Mouse (Mus musculus): ENCODE measurements around the gene Wnt16.
"Not testable (repeated sequence)": the region's sequence is repeated elsewhere in the genome, so short reads cannot be mapped to it uniquely, and the experiment has no call there.

The Wnt16 gene

DNA sequence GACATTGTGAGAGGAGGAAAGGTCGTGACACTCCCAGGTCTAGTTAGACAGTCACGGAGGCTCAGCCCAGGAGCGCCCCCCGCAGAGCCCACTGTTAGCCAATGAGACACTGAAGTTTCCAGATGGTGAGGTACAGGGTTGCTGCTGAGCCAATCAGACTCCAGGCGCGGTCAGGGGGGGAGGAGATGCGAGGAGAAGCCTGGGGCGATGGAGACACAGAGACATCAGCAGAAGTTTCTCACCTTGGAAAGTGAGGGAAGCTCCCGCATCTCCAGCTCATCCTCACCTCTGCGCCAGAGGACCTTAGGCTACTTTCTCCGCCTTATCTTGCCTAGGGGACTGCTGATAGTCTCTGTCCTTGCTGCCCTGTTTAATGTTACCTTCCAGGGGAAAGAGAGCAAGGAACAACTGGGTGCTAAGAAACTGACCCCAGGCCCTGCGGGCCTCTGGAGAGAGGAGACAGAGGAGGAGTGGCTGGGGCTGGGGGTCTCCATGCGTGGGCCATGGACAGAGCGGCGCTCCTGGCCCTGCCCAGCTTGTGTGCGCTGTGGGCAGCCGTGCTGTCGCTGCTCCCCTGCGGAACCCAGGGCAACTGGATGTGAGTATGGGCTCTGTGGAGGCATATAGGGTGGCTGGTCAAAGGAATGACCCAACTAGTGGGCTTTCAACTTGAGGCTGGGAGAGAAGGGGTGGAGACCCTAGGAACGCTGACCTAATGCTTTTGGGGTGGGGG lies at the start of gene Wnt16:
Gene Wnt16 (plus strand): TSS at position 224 of the 733 bp plus-strand sequence.
- DNase-seq (ENCODE audit: low spot score in 2 of 2), result peak; percentile 15 to 16

DNA sequence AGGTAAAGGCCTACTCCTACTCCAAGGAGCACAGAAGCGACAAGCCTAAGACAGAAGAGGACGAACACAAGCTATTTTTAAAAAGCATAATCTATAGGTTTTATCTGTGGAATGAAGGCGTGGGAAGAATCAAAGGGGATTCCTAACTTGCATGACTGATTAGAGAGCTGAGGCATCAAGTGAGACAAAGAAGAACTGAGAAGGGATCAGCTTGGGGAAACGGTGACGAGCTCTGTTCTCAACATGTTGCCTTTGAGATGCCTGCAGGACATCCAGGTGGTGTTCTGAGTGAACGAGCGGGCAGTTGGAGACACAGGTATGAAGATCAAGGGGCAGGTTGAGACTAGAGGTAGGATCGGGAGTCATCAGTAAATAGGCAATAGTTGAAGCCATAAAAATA lies 44.7 kb upstream of the Wnt16 start:
- DNase-seq (ENCODE audit: low spot score in 2 of 2), result no peak

DNA sequence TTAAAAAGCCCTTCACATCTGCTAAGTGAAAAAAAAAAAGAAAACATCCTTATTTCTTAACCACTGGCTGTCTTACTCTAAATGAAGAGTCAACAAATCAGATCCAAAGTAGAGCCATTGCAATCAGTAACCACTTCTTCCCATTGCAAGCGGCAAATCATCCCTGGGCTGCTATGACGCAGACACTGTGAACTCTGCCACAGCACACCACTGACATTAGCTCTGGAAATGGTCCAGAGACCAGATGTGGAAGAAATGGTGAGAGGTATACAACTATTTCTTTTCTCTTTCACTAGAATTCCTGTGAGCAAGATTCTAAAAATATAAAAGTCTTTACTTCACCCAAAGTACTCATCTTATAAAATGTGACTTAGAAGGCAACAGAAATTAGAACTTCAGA lies 41.3 kb upstream of the Wnt16 start:
- DNase-seq (ENCODE audit: low spot score in 2 of 2), result no peak

DNA sequence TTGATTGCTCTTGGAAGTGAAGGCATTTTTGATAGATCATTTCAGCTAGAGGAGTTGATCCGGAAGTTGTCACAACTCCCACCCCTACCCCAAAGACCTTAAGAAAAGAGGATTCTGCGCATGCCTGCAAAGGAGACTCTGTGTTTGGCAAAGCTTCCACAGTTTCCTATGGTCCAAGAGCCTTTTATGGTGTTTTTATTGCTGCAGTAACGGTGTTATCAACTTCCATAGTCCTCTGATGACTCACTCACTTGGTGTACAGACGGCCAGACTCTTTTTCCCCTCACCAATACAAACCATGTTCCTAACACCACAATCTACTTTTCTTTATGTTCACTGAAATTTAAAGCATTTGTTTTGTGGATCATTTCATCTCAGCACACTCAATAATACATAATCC lies 29.2 kb upstream of the Wnt16 start:
- DNase-seq (ENCODE audit: low spot score in 2 of 2), result no peak

DNA sequence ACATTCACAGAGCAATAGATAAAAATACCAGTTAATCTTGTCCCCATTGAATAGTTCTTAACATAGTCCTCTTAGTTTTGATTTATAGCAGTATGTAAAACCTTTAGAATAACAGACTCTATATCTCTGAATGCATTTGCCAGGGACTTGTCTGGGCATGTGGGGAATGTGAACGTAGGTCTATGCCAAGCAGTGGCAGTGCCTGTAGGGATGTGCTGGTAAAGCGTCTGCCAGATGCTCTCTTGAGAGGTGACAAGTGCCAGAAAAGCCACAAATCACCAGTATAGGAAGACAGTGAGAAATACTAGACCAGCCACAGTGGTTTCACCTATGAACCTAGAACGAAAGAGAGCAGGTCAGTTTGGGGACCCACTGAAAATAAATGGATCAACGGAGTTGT lies 25.5 kb upstream of the Wnt16 start:
- no peak for DNase-seq (ENCODE audit: low spot score in 2 of 2)

DNA sequence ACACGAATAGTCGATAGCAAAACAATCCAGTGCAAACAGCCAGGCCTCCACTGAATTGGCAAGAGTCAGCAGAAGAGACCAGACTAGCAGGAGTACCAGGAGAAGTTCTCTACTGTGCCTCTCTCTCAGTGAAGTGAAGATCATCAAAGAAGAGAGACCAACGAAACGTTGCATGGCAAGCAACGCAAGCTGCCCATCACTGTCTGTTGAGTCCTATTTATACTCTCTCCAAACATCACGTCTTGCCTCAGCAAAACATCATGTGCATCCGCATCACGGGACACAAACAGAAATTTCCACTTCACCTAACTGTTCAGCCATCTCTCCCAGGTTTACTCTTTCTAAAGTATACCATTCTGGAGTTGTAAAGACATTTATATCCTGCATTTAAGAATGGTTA lies 23.9 kb upstream of the Wnt16 start:
- DNase-seq (ENCODE audit: low spot score in 2 of 2), result not testable (repeated sequence)

DNA sequence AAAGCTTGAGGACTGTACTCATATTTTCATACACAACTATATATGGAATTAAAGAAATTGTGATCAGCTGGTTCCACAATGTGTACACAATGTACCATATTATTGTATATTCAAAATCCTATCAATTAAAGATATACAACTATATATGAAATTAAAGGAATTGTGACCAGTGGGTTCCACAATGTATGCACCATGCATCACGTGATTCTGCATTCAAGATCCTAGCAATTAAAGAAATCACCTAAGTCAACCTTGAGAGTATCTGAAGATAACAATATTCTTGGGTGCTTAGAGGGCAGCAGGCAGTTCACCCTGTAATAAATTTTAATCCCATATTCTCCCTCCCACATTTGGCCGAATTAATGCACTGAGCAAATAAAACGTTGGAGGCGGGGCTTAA lies 22.0 kb upstream of the Wnt16 start:
- no peak for DNase-seq (ENCODE audit: low spot score in 2 of 2)

DNA sequence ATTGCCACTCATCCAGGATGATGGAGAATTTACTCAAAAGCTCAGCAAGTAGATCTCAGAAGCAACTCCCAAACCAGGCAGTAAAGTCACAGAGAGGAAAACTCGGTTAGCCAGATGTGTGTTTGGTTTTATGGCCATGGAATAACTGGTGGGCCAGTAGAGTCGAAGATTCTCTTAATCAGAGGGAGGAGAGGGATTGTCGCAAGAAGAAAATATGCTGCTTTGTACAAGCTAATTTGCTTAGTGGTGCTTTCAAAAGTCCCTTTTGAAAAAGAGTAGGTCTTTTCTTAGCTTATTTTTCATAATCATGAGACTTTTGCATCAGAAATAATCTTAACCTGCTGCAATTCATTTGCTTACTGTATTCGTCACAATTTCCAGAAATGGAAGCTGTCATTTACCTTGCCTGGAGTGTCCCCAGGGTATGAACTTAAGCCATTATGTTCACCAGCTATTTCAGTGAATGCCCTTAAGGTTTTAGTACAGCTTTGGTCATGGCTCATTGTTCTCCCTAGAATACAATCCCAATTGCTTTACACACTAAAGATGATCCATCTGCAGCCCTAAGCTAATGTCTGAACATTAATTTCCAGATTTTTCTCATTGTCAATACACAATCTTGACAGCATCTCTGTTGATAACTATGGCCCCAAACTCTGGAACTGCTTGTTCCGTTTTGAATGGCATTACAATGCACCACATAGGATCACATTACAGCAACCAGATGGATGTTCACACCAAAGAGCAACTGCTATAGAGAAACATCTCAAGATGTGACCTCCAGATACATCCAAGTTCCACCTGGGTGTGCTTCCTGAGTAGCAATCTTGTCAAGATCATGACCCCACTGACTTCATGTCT lies 20.0 kb upstream of the Wnt16 start:
- DNase-seq (ENCODE audit: low spot score in 2 of 2), result no peak

DNA sequence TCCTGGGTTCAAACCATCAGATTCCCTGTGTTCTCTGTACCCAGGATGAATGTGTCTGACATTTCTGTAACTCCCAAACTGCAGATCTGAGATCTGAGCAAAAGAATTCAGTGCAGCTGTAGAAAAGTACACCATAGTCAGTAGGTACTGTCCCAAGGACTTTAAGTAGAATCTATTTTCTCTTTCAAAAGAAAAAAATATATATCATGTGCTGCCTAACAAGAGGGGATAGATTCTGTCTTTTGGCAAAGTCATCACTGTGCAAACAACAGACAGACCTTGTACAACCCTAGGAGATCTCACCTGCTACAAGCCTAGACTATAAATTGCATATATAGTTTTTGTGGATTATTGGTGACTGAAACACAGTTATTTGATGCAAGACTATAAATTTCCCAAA lies 19.4 kb upstream of the Wnt16 start:
- no peak for DNase-seq (ENCODE audit: low spot score in 2 of 2)

DNA sequence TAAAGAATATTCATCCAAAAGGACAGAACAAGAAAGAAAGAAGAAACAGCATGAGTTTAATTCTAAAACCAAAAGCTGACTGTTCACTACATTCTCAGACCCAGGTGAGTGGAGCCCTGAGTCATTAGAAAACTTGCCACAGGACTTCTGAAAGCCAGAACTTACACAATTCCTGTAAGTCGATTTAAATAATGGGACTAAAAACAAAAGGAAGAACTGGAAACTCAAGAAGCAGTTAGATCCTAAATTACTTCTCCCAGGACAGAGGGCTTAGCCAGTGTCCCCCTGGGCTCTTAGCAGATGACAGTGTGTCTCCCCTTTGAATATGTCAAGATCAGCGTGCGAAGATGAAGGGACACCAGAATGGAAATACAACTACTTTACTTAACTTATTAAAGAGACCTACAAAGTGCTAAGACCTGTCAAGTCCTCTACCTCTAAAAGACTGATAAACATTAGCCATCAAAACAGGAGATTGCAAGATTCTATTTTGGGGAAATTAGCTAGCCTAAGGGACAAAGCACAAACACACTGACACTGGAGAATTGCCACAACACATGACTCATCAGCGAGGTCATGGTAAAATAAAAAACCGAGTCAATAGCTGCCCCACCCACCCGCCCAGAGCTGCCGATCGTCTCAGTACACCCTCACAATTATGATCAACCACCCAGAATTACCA lies 18.0 kb upstream of the Wnt16 start:
- DNase-seq (ENCODE audit: low spot score in 2 of 2), result no peak

DNA sequence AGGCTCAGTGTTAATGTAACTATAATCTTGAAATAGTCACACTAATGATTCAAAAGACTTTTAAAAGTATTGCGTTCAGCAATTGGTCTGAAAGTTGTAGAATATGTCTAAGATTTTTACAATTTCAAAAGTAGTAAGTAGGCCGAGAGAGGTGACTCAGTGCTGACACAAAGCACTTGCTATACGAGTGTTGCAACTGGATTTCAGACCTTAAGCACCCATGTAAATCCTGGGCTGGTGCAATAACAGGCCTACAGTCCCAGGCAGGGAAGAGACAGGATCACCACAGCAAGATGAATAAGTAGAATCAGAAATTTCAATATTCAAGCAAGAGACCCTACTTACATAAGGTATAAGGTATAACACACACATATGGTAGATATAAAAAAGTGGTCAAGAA lies 10.1 kb upstream of the Wnt16 start:
- DNase-seq (ENCODE audit: low spot score in 2 of 2), result no peak

DNA sequence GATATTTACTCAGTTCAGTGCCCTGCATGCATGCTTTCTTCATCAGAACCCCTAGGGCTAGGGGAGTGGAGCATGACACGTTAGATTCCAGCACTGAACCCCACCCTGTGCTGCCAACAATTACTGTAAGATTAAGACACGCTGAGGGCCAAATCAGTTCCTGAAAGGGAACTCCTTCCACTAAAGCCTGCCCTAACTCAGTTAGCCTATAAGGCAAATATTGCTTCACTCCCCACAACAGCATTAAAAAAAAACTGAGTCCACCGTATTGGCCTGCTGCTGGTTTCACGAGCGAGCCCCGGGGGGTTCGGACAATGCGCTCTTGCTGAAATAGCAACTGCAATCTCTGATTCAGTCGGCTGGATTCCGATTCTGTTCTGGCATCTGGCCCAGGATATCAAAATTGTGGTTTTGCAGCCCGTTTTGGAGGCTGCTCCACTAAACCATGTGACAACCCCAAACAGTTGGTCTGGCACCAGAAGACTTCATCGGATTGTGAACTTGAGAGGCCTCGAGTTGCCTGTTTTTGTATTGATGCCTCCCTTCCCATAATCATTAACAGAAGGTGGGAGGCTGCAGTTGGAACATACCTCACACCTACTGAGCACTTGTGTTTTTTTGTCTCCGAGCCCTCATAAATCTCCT lies 7.7 kb upstream of the Wnt16 start:
- DNase-seq (ENCODE audit: low spot score in 2 of 2), result no peak

DNA sequence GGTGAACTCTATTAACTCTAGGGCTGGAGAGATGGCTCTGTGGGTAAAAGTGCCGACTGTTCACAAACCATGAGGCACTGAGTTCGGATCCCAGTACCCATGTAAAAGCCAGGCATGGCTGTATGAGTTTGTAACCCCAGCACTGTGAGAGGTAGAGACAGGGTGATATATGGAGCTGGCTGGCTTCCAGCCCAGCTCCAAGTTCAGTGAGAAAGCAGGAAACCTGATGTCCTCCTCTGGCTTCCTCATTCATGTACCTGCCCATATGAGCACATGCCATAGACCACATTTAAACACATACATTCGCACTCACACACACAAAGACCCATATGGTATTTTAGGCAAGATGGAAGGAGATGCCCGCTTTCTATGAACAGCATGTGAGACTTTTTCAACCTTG lies 5.6 kb upstream of the Wnt16 start:
- DNase-seq (ENCODE audit: low spot score in 2 of 2), result no peak

DNA sequence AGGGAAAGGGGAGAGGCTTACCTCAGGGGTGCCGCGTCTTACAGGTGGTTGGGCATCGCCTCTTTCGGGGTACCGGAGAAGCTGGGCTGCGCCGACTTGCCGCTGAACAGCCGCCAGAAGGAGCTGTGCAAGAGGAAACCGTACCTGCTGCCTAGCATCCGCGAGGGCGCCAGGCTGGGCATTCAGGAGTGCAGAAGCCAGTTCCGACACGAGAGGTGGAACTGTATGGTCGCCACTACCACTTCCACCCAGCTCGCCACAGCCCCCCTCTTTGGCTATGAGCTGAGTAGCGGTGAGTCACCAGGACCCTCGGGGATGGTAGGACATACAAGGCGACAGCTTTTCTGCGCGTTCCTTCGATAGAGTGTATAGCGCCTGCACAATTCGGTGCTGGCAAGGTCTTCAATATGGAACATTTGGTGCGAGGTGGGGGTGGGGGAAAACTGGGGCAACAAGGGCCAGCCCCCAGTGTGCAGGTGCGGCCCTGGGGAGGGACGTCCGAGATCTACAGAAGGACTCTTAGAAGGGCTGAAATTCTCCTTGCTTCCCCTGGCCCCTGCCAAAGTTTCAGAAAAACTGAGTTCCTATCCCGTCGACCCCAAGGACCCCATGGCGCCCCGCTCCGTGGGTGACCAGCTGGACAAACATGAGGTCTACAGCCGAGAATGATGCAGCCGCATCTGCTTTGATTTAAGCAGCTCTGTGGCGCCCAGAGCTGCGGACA lies 872 bp downstream of the Wnt16 start:
- peak in 1 of 2 experiments; percentile 10 for DNase-seq (ENCODE audit: low spot score in 2 of 2)

DNA sequence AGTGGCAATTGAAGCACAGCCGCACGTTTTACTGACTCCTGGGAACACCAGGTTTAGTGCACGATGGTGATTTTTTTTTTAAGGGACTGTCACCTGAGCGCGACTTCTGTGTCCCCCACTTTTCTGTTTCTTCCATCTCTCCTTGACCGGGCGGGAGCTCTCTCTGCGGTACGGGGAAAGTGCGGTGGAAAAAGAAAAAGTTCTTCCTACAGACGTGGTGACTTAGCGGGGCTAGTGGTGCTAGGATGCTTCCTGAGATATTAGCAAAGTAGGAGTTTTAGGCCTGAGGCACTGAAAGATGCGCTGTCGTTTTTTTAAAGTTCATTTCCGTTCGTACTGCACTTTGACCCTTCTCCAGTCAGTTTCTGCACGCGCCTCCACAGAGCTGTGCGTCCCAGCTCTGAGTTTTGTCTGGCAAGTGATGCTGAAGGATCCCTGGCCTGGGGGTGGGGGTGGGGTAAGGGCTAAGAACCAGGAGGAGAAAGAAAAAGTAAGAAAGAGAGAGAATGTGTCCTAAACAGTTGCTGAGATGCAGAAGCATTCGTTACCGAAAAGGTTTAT lies 1.5 kb downstream of the Wnt16 start:
- no peak for DNase-seq (ENCODE audit: low spot score in 2 of 2)

DNA sequence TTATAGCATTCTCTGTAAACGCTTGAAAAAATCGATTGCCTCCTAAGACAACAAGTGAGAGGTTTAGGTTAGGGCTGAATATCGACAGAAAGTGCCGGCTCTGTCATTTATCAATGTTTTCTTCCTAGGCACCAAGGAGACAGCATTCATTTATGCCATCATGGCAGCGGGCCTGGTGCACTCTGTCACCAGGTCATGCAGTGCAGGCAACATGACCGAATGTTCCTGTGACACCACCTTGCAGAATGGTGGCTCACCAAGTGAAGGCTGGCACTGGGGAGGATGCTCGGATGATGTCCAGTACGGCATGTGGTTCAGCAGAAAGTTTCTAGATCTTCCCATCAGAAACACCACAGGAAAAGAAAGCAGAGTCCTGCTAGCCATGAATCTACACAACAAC lies 2.8 kb downstream of the Wnt16 start:
- no peak for DNase-seq (ENCODE audit: low spot score in 2 of 2)

DNA sequence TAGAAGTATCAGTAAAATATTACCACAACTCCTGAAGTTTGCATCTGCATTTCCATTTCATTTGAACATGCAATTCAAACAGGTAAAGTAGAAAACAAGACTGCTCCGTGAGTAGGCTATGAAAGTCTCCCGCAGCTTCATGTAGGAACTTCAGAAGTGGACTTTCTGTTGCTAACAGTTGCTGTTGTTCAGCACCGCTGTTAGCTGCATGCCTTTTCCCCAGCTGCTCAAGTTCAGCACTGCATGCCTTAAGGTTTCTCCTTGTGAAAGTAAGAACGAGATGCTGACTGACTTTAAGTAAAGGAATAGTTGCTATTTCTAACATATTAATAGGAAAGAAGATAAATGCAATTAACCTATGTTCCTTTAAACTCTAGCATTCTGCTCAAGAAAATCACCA lies 4.0 kb downstream of the Wnt16 start:
- no peak for DNase-seq (ENCODE audit: low spot score in 2 of 2)

DNA sequence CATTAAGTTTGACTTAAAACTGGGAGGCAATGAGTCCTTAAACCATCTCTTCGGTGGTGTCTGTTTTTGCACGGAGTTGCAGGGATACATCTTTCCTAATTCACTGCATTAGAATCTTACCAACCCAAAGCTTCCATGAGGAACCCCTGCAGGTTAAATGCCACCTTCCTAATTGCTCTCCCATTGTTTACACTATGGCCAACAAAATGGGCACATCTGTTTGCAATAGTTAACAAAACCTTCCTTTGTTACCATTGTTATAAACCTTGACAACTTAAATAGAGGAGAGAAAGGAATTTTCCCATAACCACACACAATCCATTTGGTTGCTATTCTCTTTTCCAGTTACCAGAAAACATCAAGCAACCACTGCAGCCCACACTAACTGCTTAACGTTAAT lies 5.9 kb downstream of the Wnt16 start:
- DNase-seq (ENCODE audit: low spot score in 2 of 2), result no peak

DNA sequence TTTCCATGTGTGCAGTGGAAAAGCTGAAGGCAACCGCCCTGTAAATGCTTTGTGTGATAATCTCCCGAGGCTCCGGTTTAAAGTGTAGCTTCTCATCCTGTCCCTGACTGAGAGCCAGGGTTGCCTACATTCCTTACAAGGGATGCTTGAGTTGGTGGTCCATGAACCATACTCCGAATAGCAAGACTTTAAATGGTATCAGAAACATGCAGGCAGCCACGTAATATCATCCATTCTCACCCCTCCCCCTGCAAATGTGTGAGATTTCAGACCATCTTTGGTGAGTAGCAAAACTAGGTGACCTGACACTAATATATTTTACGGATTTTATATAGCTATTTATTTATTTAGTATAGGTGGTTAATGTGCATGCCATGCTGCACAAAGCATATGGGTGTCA lies 9.0 kb downstream of the Wnt16 start:
- no peak for DNase-seq (ENCODE audit: low spot score in 2 of 2)

DNA sequence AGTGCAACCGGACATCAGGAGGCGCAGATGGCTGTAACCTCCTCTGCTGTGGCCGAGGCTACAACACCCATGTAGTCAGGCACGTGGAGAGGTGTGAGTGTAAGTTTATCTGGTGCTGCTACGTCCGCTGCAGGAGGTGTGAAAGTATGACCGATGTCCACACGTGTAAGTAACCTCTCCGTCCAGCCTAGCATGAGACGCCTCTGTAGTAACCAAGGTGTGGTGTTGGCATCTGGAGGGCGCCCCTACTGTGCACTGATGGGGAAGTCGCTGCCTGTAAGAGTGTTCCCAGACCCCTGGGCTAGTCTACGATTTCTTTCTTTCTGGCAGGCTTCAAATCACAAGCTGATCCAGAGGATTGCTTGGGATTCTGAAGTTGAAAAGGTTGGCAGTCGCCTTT lies 10.0 kb downstream of the Wnt16 start:
- no peak for DNase-seq (ENCODE audit: low spot score in 2 of 2)

DNA sequence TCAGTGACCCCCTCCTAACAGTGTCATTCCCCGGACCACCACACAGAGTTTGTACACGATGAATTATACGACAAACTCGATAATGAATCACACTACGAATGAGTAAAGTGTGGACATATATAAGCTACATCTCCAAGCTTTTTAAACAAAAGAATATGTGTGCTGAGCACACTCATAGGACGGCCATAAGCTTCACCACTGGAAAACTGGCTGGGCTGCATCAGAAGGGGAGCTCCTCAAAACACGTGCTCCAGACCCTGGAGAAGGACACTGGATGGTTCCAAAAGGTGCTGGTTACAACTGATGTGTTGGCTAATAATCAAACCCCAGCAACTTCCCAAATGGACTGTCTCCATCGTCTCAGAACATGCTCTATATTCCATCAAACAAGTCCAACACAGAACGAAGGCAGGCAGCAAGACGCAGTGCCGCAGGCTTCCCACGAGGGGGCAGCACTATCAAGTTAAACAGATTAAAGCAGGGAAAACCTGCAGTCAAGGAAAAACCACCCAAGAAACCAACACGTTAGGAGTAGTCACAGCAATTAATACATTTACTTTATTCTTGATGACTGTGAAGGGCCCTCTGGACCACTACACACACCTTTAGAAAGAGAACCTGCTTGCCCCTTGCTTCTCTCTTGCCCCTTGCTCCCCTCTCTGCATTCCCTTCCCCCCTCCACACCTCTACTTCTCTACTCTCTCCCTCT lies 37.5 kb downstream of the Wnt16 start:
- DNase-seq (ENCODE audit: low spot score in 2 of 2), result peak; percentile 78 to 80

Measured in frontal cortex, postnatal 25 days (tissue).